Mouse (Mus musculus) kidney, adult 2 months (tissue): Measurements from ENCODE around the gene Cyp2d10.

Source experiments
- CTCF ChIP-seq: fragments of 200-500 bp; conservative IDR thresholded peaks from 2 replicates; pipeline ENCODE4 v1.5.1; 2011; ENCODE audit warnings: low read depth, mild to moderate bottlenecking, control low read depth, low read length, moderate library complexity, mixed read lengths; ENCODE audit not compliant: insufficient read depth, insufficient read length
- POLR2A ChIP-seq: fragments of 200-500 bp; IDR thresholded peaks from one replicate; pipeline ENCODE4 v1.6.1; 2011; ENCODE audit warnings: low read depth, low read length, control low read depth

- no peak for TF ChIP-seq CTCF
- no peak for TF ChIP-seq POLR2A
These were observed 27.5 kb upstream of the Cyp2d10 start for GRCm38 (mm10) chr15:82434541-82434940.
